Mouse (Mus musculus) MEL (cell line): ENCODE measurements around the gene Adgrg6. TPM values are rescaled to one million over a fixed set of nuclear protein-coding genes. Genes with fewer than 3 reads are reported as not detected.
A peak's percentile ranks its signal among the peaks of the same experiment; 100 is the strongest.

Experiments used
- DNase-seq: peaks from one replicate; pipeline ENCODE4 v3.0.0; 2011; ENCODE audit warnings: low read depth, low spot score
- H3K27ac ChIP-seq: 2 replicates; pipeline ENCODE4 v1.5.1; 2012; ENCODE audit warnings: low read depth, mild to moderate bottlenecking, control low read depth, low read length, moderate library complexity; ENCODE audit not compliant: control insufficient read depth
- H3K27me3 ChIP-seq, 2 experiments: fragments of 150-350 bp in 1 of 2; sonication (generic) in 1 of 2; 2 replicates each; pipeline ENCODE4 v1.6.1; 2012; ENCODE audit warnings: low read length in 2 of 2, mild to moderate bottlenecking in 2 of 2, improper control_type of control experiment in 1 of 2, moderate library complexity in 1 of 2; ENCODE audit not compliant: insufficient read depth in 2 of 2, control insufficient read depth in 1 of 2
- H3K36me3 ChIP-seq, 2 experiments: 2 replicates each; pipeline ENCODE4 v1.6.1; 2012 to 2014; ENCODE audit warnings: low read length in 2 of 2, improper control_type of control experiment in 1 of 2, inconsistent platforms in 1 of 2, mild to moderate bottlenecking in 1 of 2; ENCODE audit not compliant: insufficient read depth in 2 of 2, control insufficient read depth in 1 of 2
- H3K4me1 ChIP-seq, 2 experiments: fragments of 150-350 bp in 1 of 2; sonication (generic) in 1 of 2; 2 replicates each; pipeline ENCODE4 v1.6.1; 2012; ENCODE audit warnings: low read length in 2 of 2, improper control_type of control experiment in 1 of 2, mild to moderate bottlenecking in 1 of 2; ENCODE audit not compliant: insufficient read depth in 2 of 2, control insufficient read depth in 1 of 2
- H3K4me3 ChIP-seq, 2 experiments: fragments of 150-350 bp in 1 of 2; sonication (generic) in 1 of 2; 2 replicates each; pipeline ENCODE4 v1.5.1; 2012; ENCODE audit warnings: low read depth in 2 of 2, low read length in 2 of 2, mild to moderate bottlenecking in 2 of 2, moderate library complexity in 2 of 2, control low read depth in 1 of 2, improper control_type of control experiment in 1 of 2; ENCODE audit not compliant: control insufficient read depth in 1 of 2, insufficient read depth in 1 of 2
- H3K79me2 ChIP-seq: 2 replicates; pipeline ENCODE4 v1.6.1; 2012; ENCODE audit warnings: mild to moderate bottlenecking, low read length, moderate library complexity; ENCODE audit not compliant: control insufficient read depth, poor library complexity, insufficient read depth
- H3K9ac ChIP-seq: 2 replicates; pipeline ENCODE4 v1.6.1; 2012; ENCODE audit warnings: low read depth, mild to moderate bottlenecking, control low read depth, low read length, moderate library complexity; ENCODE audit not compliant: control insufficient read depth, poor library complexity, severe bottlenecking
- H3K9me3 ChIP-seq: fragments of 150-350 bp; sonication (generic); replicated peaks from 2 replicates; pipeline ENCODE4 v1.6.1; 2012; ENCODE audit warnings: mild to moderate bottlenecking, low read length, improper control_type of control experiment, moderate library complexity; ENCODE audit not compliant: insufficient read depth
- CHD1 ChIP-seq: IDR thresholded peaks from 2 replicates; pipeline ENCODE4 v1.6.1; 2012; ENCODE audit warnings: low read depth, mild to moderate bottlenecking, inconsistent platforms, low read length, improper control_type of control experiment
- CTCF ChIP-seq, 3 experiments: IDR thresholded peaks in 2 of 3; conservative IDR thresholded peaks in 1 of 3; 2 replicates each; pipeline ENCODE4 v1.5.1; 2011 to 2012; ENCODE audit warnings: low read length in 3 of 3, low read depth in 2 of 3, mild to moderate bottlenecking in 2 of 3, improper control_type of control experiment in 1 of 3, inconsistent platforms in 1 of 3, mixed read lengths in 1 of 3, moderate library complexity in 1 of 3; ENCODE audit not compliant: control insufficient read depth in 1 of 3, insufficient read depth in 1 of 3, poor library complexity in 1 of 3, severe bottlenecking in 1 of 3
- ELF1 ChIP-seq: IDR thresholded peaks from 2 replicates; pipeline ENCODE4 v1.6.1; 2014; ENCODE audit warnings: low read depth, mild to moderate bottlenecking, inconsistent platforms, low read length, improper control_type of control experiment, moderate library complexity
- EP300 ChIP-seq, 2 experiments: IDR thresholded peaks; 2 replicates each; pipeline ENCODE4 v1.6.1; 2011; ENCODE audit warnings: improper control_type of control experiment in 2 of 2, low read length in 2 of 2, low read depth in 1 of 2, mild to moderate bottlenecking in 1 of 2
- ETS1 ChIP-seq: IDR thresholded peaks from 2 replicates; pipeline ENCODE4 v1.6.1; 2012; ENCODE audit warnings: low read depth, mild to moderate bottlenecking, inconsistent platforms, low read length, improper control_type of control experiment, moderate library complexity
- MAZ ChIP-seq: IDR thresholded peaks from 2 replicates; pipeline ENCODE4 v1.6.1; 2012; ENCODE audit warnings: low read depth, mild to moderate bottlenecking, inconsistent platforms, low read length, improper control_type of control experiment
- MYC ChIP-seq: IDR thresholded peaks from 2 replicates; pipeline ENCODE4 v1.6.1; 2011; ENCODE audit warnings: low read depth, mild to moderate bottlenecking, low read length, improper control_type of control experiment, moderate library complexity
- POLR2A ChIP-seq, 2 experiments: IDR thresholded peaks; 2 replicates each; pipeline ENCODE4 v1.6.1; 2011 to 2012; ENCODE audit warnings: low read length in 2 of 2, mild to moderate bottlenecking in 2 of 2, control low read depth in 1 of 2, improper control_type of control experiment in 1 of 2, low read depth in 1 of 2, moderate library complexity in 1 of 2; ENCODE audit not compliant: control insufficient read depth in 1 of 2, insufficient read depth in 1 of 2, poor library complexity in 1 of 2
- RAD21 ChIP-seq: IDR thresholded peaks from 2 replicates; pipeline ENCODE4 v1.6.1; 2011; ENCODE audit warnings: mild to moderate bottlenecking, low read depth, low read length, improper control_type of control experiment
- SIN3A ChIP-seq: IDR thresholded peaks from 2 replicates; pipeline ENCODE4 v1.6.1; 2012; ENCODE audit warnings: low read length, improper control_type of control experiment, inconsistent platforms
- SMC3 ChIP-seq: IDR thresholded peaks from 2 replicates; pipeline ENCODE4 v1.6.1; 2011; ENCODE audit warnings: low read depth, low read length, improper control_type of control experiment
- TBP ChIP-seq: IDR thresholded peaks from 2 replicates; pipeline ENCODE4 v1.8.0; 2011; ENCODE audit warnings: low read depth, low read length, improper control_type of control experiment
- UBTF ChIP-seq: IDR thresholded peaks from 2 replicates; pipeline ENCODE4 v1.6.1; 2012; ENCODE audit warnings: low read depth, mild to moderate bottlenecking, inconsistent platforms, low read length, improper control_type of control experiment, moderate library complexity, borderline replicate concordance; ENCODE audit not compliant: insufficient read depth
- ZC3H11A ChIP-seq: IDR thresholded peaks from 2 replicates; pipeline ENCODE4 v1.6.1; 2012; ENCODE audit warnings: low read depth, mild to moderate bottlenecking, inconsistent platforms, low read length, improper control_type of control experiment
- ZNF384 ChIP-seq: IDR thresholded peaks from 2 replicates; pipeline ENCODE4 v1.6.1; 2012; ENCODE audit warnings: low read depth, mild to moderate bottlenecking, inconsistent platforms, low read length, improper control_type of control experiment
- polyA plus RNA-seq, 2 experiments: library from polyadenylated mRNA; stranded (reverse) in 1 of 2; unstranded in 1 of 2; fragments of >175 nt in 1 of 2; fragments of >200 nt in 1 of 2; gene quantifications; 2 replicates each; pipeline versions ENCODE4 v1.2.1 to v1.2.4; 2012; ENCODE audit warnings: low replicate concordance in 2 of 2, low read depth in 1 of 2; ENCODE audit not compliant: insufficient read length in 2 of 2, insufficient read depth in 1 of 2, missing spikeins in 1 of 2
- total RNA-seq: library from RNA; depleted of rRNA; stranded (reverse); fragments of 300-350 nt; gene quantifications from 2 replicates; pipeline ENCODE4 v1.2.3, GENCODE M21; 2012

Gene Adgrg6
- total and polyA plus RNA-seq, 3 experiments = not detected

DNA sequence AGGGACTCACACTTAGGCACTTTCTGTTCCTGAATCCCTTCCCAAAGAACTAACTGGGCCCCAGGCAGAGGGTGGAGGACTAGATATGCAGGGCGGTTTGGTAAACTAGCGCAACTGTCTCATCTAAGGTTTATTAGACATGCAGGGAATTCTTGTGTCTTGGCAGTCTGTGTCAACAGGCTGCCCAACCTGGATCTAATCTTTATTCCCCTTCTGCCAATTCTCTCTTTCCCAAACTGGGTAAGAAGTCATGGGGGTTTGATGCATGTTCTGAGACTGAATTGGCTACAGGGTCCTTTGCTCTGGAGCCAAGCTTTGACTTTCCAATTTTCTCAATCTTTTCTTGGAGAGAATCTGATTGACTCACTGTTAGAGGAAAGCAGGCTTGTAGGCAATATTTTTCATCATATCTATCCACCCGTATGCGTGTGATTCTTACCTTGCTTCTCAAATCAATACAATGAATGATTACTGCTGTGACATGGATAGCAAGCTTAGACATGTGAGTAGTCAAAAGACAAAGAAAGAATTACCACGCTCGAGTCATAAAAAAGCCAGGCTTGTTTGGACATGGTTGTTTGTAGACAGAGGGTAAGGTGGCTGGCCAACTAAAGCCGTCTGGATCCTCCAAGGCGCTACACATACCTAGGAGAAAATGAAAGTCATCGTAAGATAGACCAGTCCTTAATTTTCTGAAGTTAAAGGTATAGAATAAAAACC, 104.4 kb downstream of the Adgrg6 start:
- TF ChIP-seq TBP = no peak
- TF ChIP-seq ETS1 = no peak
- no peak for TF ChIP-seq MYC
- TF ChIP-seq UBTF = no peak
- no peak for TF ChIP-seq EP300 (IDR thresholded peaks at IDR 0.05; ENCODE audit: low read depth in 1 of 2, low read length in 2 of 2)
- no peak for TF ChIP-seq POLR2A (IDR thresholded peaks at IDR 0.05; ENCODE audit: control insufficient read depth in 1 of 2, insufficient read depth in 1 of 2, low read depth in 1 of 2, low read length in 2 of 2, poor library complexity in 1 of 2)
- no peak for TF ChIP-seq MAZ
- no peak for TF ChIP-seq ELF1
- Histone ChIP-seq H3K79me2 (no peaks in the 10 kb centered on the region), H3K27ac (no peak overlapping the region), H3K4me1 (no peaks in the 10 kb centered on the region), H3K9me3 (no peaks in the 10 kb centered on the region), H3K36me3 (no peaks in the 10 kb centered on the region), H3K4me3 (no peak overlapping the region), H3K9ac (no peak overlapping the region), H3K27me3 (no peaks in the 10 kb centered on the region)
- DNase-seq = no peak

DNA sequence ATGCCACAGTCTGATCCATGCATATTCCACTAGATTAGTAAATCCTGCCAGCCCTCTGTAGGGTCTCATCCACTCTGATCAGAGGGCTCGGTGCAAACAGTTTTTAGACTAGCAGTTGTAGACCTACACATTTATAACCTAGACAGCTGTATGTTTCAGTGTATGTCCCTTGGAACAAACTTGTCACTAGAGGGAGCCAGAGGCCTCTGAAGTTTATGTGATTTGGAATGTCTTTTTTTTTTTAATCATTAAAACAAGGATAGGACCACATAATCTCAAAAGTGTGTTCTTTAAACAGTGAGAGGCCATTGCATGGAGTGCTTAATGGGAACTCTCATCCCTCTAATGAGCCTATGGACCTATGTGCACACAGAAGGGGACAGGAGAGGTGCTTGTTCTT, 141.4 kb downstream of the Adgrg6 start:
- Histone ChIP-seq H3K9ac (no peak overlapping the region), H3K36me3 (no peaks in the 10 kb centered on the region), H3K4me3 (no peak overlapping the region), H3K4me1 (no peaks in the 10 kb centered on the region), H3K27ac (no peak overlapping the region), H3K27me3 (peaks cover 3 to 4% of the 10 kb centered on the region in 2 experiments; a peak in 3 of 4 replicates), H3K79me2 (no peaks in the 10 kb centered on the region), H3K9me3 (no peaks in the 10 kb centered on the region)
- no peak for TF ChIP-seq SIN3A
- peak; percentile 5 to 64 (median 30); a peak in 3 of 6 replicates for TF ChIP-seq CTCF (IDR thresholded peaks at IDR 0.05 in 2 of 3, conservative IDR thresholded peaks at IDR 0.05 in 1 of 3; ENCODE audit: control insufficient read depth in 1 of 3, insufficient read depth in 1 of 3, low read depth in 2 of 3, low read length in 3 of 3, poor library complexity in 1 of 3, severe bottlenecking in 1 of 3)
- peak; percentile 68 for TF ChIP-seq RAD21
- peak; percentile 58 for TF ChIP-seq SMC3
- peak; percentile 97 for TF ChIP-seq ZNF384
- TF ChIP-seq CHD1 = no peak
- TF ChIP-seq ZC3H11A = peak; percentile 45; the same call in 1 of the 2 replicates
- peak; percentile 55 for DNase-seq
